Mouse (Mus musculus) heart, embryonic 10.5 days (tissue): ENCODE data around the gene Mrrf. TPM values are rescaled to one million over a fixed set of nuclear protein-coding genes. Genes with fewer than 3 reads are reported as not detected.
"Not testable (repeated sequence)": the region's sequence is repeated elsewhere in the genome, so short reads cannot be mapped to it uniquely, and the experiment has no call there.

Experiments
- DNase-seq: peaks from one replicate; pipeline ENCODE4 v3.0.0-alpha.2; 2017; ENCODE audit warnings: low spot score
- H3K27ac ChIP-seq: fragments of 300-500 bp; sonication (generic); 2 replicates; pipeline ENCODE4 v1.5.1; 2016; ENCODE audit warnings: mild to moderate bottlenecking
- H3K27me3 ChIP-seq: fragments of 300-500 bp; sonication (generic); 2 replicates; pipeline ENCODE4 v1.6.1; 2016; ENCODE audit warnings: mild to moderate bottlenecking; ENCODE audit not compliant: poor library complexity, insufficient read depth, severe bottlenecking
- H3K36me3 ChIP-seq: fragments of 300-500 bp; sonication (generic); 2 replicates; pipeline ENCODE4 v1.6.1; 2016; ENCODE audit warnings: mild to moderate bottlenecking, moderate library complexity
- H3K4me1 ChIP-seq: fragments of 300-500 bp; sonication (generic); 2 replicates; pipeline ENCODE4 v1.6.1; 2016; ENCODE audit warnings: mild to moderate bottlenecking
- H3K4me3 ChIP-seq: fragments of 300-500 bp; sonication (generic); 2 replicates; pipeline ENCODE4 v1.5.1; 2016; ENCODE audit warnings: mild to moderate bottlenecking, moderate library complexity
- H3K9me3 ChIP-seq: fragments of 300-500 bp; sonication (generic); 2 replicates; pipeline ENCODE4 v1.6.1; 2016; ENCODE audit warnings: mild to moderate bottlenecking, moderate library complexity
- WGBS: fragments of 180-500 bp; shearing (Covaris S2); methylation state at CpG from one replicate; pipeline ENCODE4 v1.1.7; 2016; 5-methylcytosine and 5-hydroxymethylcytosine counted together
- polyA plus RNA-seq: library from polyadenylated mRNA; unstranded; fragments of >200 nt; fragmentation: Nextera tagmentation; extraction: Ambion mirVana; gene quantifications from 2 replicates; pipeline ENCODE4 v1.2.1, GENCODE M21; 2016

Mrrf gene
- polyA plus RNA-seq, 1 experiment from 2014 or later = 35.0 TPM

- no peaks in the 10 kb centered on the region for H3K9me3 ChIP-seq
- peaks cover 45% of the 10 kb centered on the region for H3K36me3 ChIP-seq
- no peak overlapping the region for H3K4me3 ChIP-seq
- peaks cover 4% of the 10 kb centered on the region; the same call in 1 of the 2 replicates for H3K4me1 ChIP-seq
- no peaks in the 10 kb centered on the region for H3K27me3 ChIP-seq
- WGBS = 77% methylated on average over 1 of the region's 1 CpGs
- DNase-seq = no peak
- H3K27ac ChIP-seq = no peak overlapping the region
Measured at GRCm38 (mm10) chr2:36157461-36157860, 21.3 kb downstream of the Mrrf start.

GRCm38 (mm10) chr2:36159336-36159735, 23.1 kb downstream of the Mrrf start:
- no peak for DNase-seq
- H3K27me3 ChIP-seq = no peaks in the 10 kb centered on the region
- 87% methylated on average over 4 of the region's 4 CpGs for WGBS
- peaks cover 4% of the 10 kb centered on the region; the same call in 1 of the 2 replicates for H3K4me1 ChIP-seq
- H3K36me3 ChIP-seq = peaks cover 32% of the 10 kb centered on the region
- no peak overlapping the region for H3K4me3 ChIP-seq
- H3K9me3 ChIP-seq = no peaks in the 10 kb centered on the region
- H3K27ac ChIP-seq = no peak overlapping the region

- Histone ChIP-seq H3K9me3 (no peaks in the 10 kb centered on the region), H3K27me3 (no peaks in the 10 kb centered on the region), H3K27ac (no peak overlapping the region), H3K4me1 (0 out of 2 replicates have a peak, but pooled peaks cover 3% of the 10 kb centered on the region), H3K4me3 (no peak overlapping the region), H3K36me3 (peaks cover 10% of the 10 kb centered on the region; the same call in 1 of the 2 replicates)
- DNase-seq = no peak
- 56% methylated on average over 1 of the region's 1 CpGs for WGBS
Measured at GRCm38 (mm10) chr2:36167990-36168618, 31.9 kb downstream of the Mrrf start.

DNA sequence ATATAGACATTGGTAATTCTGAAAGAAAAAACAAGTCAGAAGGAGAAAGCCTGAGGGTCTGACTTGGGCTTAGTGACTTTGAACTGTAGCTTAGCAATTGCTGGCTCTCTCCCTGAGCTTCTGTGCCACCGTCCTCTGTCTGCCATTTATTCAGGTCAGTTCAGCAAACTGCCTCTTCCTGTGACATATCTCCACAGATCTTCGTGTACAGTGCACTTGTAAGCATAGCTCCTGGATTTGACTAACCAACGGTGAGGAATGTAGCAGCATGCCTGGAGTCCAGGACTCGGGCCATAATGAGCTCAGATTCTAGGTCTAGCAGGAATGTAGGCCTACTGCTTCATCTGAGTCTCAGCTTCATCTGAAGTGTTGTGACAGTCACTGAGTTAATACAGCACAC, 33.0 kb downstream of the Mrrf start:
- no peak overlapping the region for H3K27ac ChIP-seq
- H3K27me3 ChIP-seq = no peaks in the 10 kb centered on the region
- WGBS = 73% methylated on average over 4 of the region's 4 CpGs
- no peak for DNase-seq
- no peaks in the 10 kb centered on the region for H3K9me3 ChIP-seq
- 0 out of 2 replicates have a peak, but pooled peaks cover 3% of the 10 kb centered on the region for H3K4me1 ChIP-seq
- peaks cover 10% of the 10 kb centered on the region; the same call in 1 of the 2 replicates for H3K36me3 ChIP-seq
- no peak overlapping the region for H3K4me3 ChIP-seq

DNA sequence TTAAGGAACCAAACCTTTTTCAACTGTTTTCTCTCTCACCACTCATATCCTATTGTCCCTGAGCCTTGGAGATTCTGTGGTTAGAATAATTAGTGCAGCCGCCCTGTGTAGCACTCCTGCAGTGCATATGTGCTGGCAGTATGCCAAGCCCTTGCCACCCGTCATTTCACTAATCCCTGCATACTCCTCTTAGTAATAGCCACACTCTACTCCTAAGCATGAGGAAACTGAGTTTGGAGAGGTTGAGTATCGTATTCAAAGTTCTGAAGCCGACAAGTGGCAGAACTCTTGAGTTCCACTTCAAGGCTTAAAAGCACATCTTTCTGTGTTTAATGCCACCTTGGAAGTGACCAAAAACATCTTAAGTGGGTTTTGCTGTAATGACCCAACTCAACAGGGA, 35.9 kb downstream of the Mrrf start:
- 76% methylated on average over 4 of the region's 4 CpGs for WGBS
- Histone ChIP-seq H3K27ac (no peak overlapping the region), H3K4me3 (no peak overlapping the region), H3K4me1 (peaks cover 10% of the 10 kb centered on the region), H3K27me3 (no peaks in the 10 kb centered on the region), H3K9me3 (no peaks in the 10 kb centered on the region), H3K36me3 (peaks cover 5% of the 10 kb centered on the region; the same call in 1 of the 2 replicates)
- DNase-seq = no peak

DNA sequence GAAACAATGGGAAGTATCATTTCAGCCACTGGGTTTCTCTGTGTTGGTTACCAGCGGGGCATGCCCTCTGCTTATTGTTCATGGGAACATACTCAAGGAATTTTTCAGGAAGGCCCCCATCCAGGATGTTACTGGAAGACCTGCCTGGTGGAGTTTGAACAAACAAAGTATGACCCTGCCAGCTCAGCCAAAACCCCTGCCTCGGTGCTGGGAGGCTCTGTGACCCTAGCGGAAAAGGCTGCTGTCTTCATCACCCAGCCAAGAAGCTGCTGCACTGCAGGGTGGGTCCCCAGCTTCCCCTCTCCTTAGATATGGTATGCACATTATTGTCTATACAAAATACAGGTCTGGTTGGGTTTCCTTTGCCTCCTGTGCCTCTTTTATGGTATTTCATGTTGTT, 36.4 kb downstream of the Mrrf start:
- no peak overlapping the region for H3K4me3 ChIP-seq
- WGBS = 83% methylated on average over 3 of the region's 3 CpGs
- H3K27me3 ChIP-seq = no peaks in the 10 kb centered on the region
- H3K36me3 ChIP-seq = peaks cover 9% of the 10 kb centered on the region; the same call in 1 of the 2 replicates
- no peaks in the 10 kb centered on the region for H3K9me3 ChIP-seq
- peaks cover 10% of the 10 kb centered on the region for H3K4me1 ChIP-seq
- H3K27ac ChIP-seq = no peak overlapping the region
- DNase-seq = no peak

DNA sequence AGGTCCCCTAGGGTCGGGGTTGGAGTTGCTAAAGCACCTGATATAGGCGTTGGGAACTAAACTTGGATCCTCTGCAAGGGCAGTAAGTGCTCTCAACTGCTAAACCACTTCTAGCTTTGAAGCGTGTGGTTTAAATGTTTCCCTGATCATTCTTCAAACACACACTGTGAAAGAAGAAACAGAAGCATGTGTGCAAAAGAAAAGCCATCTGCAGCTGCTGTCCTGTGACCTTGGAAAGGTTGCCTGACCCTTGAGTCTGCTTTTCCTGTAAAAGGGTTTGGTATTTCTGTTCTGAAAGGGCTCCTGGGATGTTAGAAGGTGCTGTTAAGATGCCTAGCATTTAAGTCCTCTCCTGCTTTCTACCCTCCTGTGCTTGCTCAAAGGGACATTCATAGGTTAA, 43.3 kb downstream of the Mrrf start:
- Histone ChIP-seq H3K27me3 (no peaks in the 10 kb centered on the region), H3K36me3 (peaks cover 12% of the 10 kb centered on the region; the same call in 1 of the 2 replicates), H3K4me1 (peaks cover 18% of the 10 kb centered on the region), H3K4me3 (no peak overlapping the region), H3K27ac (0 out of 2 replicates have a peak overlapping the region, but pooled peaks have one; percentile 6), H3K9me3 (no peaks in the 10 kb centered on the region)
- 60% methylated on average over 3 of the region's 3 CpGs for WGBS
- no peak for DNase-seq

- peaks cover 11% of the 10 kb centered on the region; the same call in 1 of the 2 replicates for H3K4me1 ChIP-seq
- H3K4me3 ChIP-seq, H3K9me3 ChIP-seq, H3K27me3 ChIP-seq, H3K27ac ChIP-seq, DNase-seq: not testable (repeated sequence)
- H3K36me3 ChIP-seq = peaks cover 12% of the 10 kb centered on the region; the same call in 1 of the 2 replicates
- WGBS = 83% methylated on average over 4 of the region's 4 CpGs
Measured at GRCm38 (mm10) chr2:36181587-36182368, 45.6 kb downstream of the Mrrf start.

DNA sequence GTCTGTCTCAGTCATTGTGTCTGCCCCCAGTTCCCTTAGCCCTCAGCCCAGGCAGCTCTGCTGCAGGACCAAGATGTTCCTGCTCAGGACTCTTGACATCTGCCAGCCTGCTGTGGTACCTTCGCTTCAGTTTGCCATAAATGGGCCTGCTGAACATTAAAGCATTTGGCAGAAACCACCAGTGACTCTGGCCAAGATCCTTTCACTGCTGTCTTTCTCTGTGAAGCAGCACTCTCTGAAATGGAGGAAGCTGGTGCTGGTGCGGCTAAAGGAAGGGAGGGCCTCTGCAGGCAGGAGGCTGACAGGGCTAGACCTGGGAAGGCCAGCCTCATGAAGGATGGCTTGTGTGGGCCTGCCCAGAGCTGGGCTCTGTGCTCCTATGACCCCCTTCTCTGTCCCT, 47.1 kb downstream of the Mrrf start:
- H3K4me3 ChIP-seq = no peak overlapping the region
- WGBS = 79% methylated on average over 2 of the region's 2 CpGs
- H3K9me3 ChIP-seq = no peaks in the 10 kb centered on the region
- H3K27me3 ChIP-seq = no peaks in the 10 kb centered on the region
- peaks cover 11% of the 10 kb centered on the region; the same call in 1 of the 2 replicates for H3K4me1 ChIP-seq
- 0 out of 2 replicates have a peak, but pooled peaks cover 3% of the 10 kb centered on the region for H3K36me3 ChIP-seq
- DNase-seq = no peak
- H3K27ac ChIP-seq = no peak overlapping the region

- no peak for DNase-seq
- H3K4me1 ChIP-seq = peaks cover 11% of the 10 kb centered on the region; the same call in 1 of the 2 replicates
- 81% methylated on average over 2 of the region's 2 CpGs for WGBS
- H3K27me3 ChIP-seq = no peaks in the 10 kb centered on the region
- H3K36me3 ChIP-seq = peaks cover 6% of the 10 kb centered on the region; the same call in 1 of the 2 replicates
- no peak overlapping the region for H3K27ac ChIP-seq
- H3K9me3 ChIP-seq = no peaks in the 10 kb centered on the region
- H3K4me3 ChIP-seq = no peak overlapping the region
Measured at GRCm38 (mm10) chr2:36184192-36184591, 48.0 kb downstream of the Mrrf start.

GRCm38 (mm10) chr2:36184876-36185275, 48.7 kb downstream of the Mrrf start:
- no peak for DNase-seq
- Histone ChIP-seq H3K4me1 (peaks cover 5% of the 10 kb centered on the region; the same call in 1 of the 2 replicates), H3K27me3 (no peaks in the 10 kb centered on the region), H3K27ac (no peak overlapping the region), H3K9me3 (no peaks in the 10 kb centered on the region), H3K4me3 (no peak overlapping the region), H3K36me3 (peaks cover 7% of the 10 kb centered on the region; the same call in 1 of the 2 replicates)
- WGBS = 87% methylated on average over 6 of the region's 6 CpGs

DNA sequence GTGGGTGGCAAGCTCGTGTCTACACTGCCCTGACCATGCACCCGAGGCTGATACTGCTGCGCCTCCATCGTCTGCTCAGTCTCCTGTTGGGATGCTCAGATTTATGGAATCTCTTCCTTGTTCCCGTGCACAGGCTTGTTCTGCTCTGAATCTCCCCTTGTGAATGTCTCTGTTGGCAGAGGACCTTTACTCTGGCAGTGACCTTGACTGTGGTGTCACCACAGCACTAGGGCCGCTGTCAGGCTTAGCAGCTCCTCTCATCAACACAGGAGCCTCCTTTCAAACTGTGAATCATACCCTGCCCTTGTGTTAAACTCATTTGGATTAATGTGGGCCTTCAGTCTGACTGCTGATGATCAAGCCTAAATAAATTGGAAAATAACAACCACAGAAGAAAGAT, 53.0 kb downstream of the Mrrf start:
- not testable (repeated sequence) for H3K27ac ChIP-seq, DNase-seq, H3K4me3 ChIP-seq

More for the DNA sequence above, 53.0 kb downstream of the Mrrf start:
- H3K9me3 ChIP-seq, H3K36me3 ChIP-seq, H3K27me3 ChIP-seq, H3K4me1 ChIP-seq: not testable (repeated sequence)
- 81% methylated on average over 6 of the region's 6 CpGs for WGBS
